Mouse (Mus musculus) embryonic facial prominence, embryonic 12.5 days (tissue): ENCODE results near the gene Arhgef15. TPM values are rescaled to one million over a fixed set of nuclear protein-coding genes. Genes with fewer than 3 reads are reported as not detected.

Experiments
- ATAC-seq: fragments of 200-750 bp; cut with Nextera tagmentation; 2 replicates; pipeline ENCODE4 v1.8.0; 2017; ENCODE audit not compliant: insufficient number of reproducible peaks, insufficient read depth, low FRiP score, low TSS enrichment
- H3K27ac ChIP-seq: fragments of 300-500 bp; sonication (generic); 2 replicates; pipeline ENCODE4 v1.5.1; 2016; ENCODE audit warnings: mild to moderate bottlenecking
- H3K27me3 ChIP-seq: fragments of 300-500 bp; sonication (generic); 2 replicates; pipeline ENCODE4 v1.6.1; 2016; ENCODE audit warnings: mild to moderate bottlenecking, moderate library complexity
- H3K36me3 ChIP-seq: fragments of 300-500 bp; sonication (generic); 2 replicates; pipeline ENCODE4 v1.6.1; 2016; ENCODE audit warnings: mild to moderate bottlenecking
- H3K4me1 ChIP-seq: fragments of 300-500 bp; sonication (generic); 2 replicates; pipeline ENCODE4 v1.6.1; 2016
- H3K4me2 ChIP-seq: fragments of 300-500 bp; sonication (generic); replicated peaks from 2 replicates; pipeline ENCODE4 v1.6.1; 2016; ENCODE audit warnings: mild to moderate bottlenecking, moderate library complexity
- H3K4me3 ChIP-seq: fragments of 300-500 bp; sonication (generic); 2 replicates; pipeline ENCODE4 v1.5.1; 2016; ENCODE audit warnings: mild to moderate bottlenecking
- H3K9ac ChIP-seq: fragments of 300-500 bp; sonication (generic); 2 replicates; pipeline ENCODE4 v1.6.1; 2016; ENCODE audit warnings: mild to moderate bottlenecking, moderate library complexity
- H3K9me3 ChIP-seq: fragments of 300-500 bp; sonication (generic); 2 replicates; pipeline ENCODE4 v1.6.1; 2016; ENCODE audit warnings: mild to moderate bottlenecking, moderate library complexity
- WGBS: fragments of 180-500 bp; shearing (Covaris S2); methylation state at CpG from one replicate; pipeline ENCODE4 v1.1.7; 2016; 5-methylcytosine and 5-hydroxymethylcytosine counted together
- polyA plus RNA-seq: library from polyadenylated mRNA; unstranded; fragments of >200 nt; fragmentation: Nextera tagmentation; extraction: Ambion mirVana; gene quantifications from 2 replicates; pipeline ENCODE4 v1.2.1, GENCODE M21; 2016

Gene Arhgef15
- polyA plus RNA-seq, 1 experiment from 2014 or later, result 8.1 TPM

DNA sequence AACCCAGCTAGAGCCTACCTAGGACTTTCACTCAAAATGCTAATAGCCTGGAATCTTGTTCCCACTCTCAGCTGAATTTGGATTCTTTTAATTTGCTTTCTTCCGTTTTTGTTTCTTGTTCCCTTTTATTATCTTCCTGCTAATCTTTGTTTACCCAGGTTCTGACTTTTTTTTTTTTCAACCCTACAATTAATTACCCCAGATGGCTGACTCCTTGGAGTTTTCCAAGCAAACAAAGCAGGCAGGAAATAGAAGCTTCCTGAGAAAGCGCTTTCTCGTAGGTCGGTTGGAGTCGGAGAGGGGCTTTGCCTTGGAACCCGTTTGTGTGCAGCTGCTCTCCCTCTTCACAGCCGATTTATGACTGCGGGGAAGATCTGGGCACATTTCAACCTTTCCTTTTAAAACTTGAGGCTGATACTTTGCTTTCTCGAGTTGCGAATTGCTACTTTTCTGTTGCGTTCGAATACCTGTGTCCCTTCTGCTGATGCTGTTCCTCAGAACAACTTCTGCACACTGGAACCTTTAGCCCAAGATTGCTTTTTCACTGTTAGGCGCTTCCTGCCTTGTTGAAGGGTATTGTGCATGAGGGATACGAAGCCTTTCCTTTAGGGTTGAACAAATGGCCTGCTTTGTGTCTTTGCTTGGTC, 45.6 kb downstream of the Arhgef15 start:
- Histone ChIP-seq H3K27me3 (no peaks in the 10 kb centered on the region), H3K4me3 (no peak overlapping the region), H3K9ac (no peak overlapping the region), H3K9me3 (no peaks in the 10 kb centered on the region; the same call in 1 of the 2 replicates), H3K4me1 (no peaks in the 10 kb centered on the region), H3K27ac (peak overlapping the region; percentile 55; the same call in 1 of the 2 replicates), H3K4me2 (no peak overlapping the region), H3K36me3 (peaks cover 2% of the 10 kb centered on the region; the same call in 1 of the 2 replicates)
- WGBS, result 47% methylated on average over 14 of the region's 14 CpGs
- ATAC-seq, result no peak

DNA sequence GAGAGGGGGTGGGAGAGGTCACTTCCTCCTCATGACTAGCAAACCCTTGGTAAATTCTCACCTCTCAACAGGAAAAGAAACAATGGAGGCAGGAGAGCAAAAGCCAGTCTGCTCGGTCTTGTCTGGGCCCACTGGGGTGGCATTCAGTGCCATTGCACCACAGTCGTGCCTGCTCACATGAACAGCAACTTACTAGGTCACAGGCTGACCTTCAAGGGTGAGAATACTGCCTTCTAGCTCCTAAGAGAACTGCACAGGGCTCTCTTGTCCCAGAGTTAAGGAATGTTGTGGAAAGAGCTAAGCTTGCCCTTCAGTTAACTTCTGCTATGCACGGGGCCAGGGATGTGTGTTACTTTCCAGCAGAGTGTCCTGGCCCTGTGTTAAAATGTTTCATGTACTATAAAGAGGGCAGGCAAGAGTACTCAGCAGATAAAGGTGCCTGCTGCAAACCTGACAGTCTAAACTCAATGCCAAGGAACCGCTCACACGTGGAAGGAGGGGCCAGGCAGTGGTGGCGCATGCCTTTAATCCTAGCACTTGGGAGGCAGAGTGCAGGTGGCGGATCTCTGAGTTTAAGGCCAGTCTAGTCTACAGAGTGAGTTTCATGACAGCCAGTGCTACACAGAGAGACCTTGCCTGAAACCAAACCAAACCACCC, 48.3 kb downstream of the Arhgef15 start:
- 48% methylated on average over 7 of the region's 7 CpGs for WGBS
- no peak overlapping the region for H3K9ac ChIP-seq
- H3K4me1 ChIP-seq, result no peaks in the 10 kb centered on the region
- H3K4me3 ChIP-seq, result no peak overlapping the region
- peaks cover 28% of the 10 kb centered on the region for H3K36me3 ChIP-seq
- H3K27me3 ChIP-seq, result no peaks in the 10 kb centered on the region
- 0 out of 2 replicates have a peak overlapping the region, but pooled peaks have one; percentile 9 for H3K27ac ChIP-seq
- no peaks in the 10 kb centered on the region; the same call in 1 of the 2 replicates for H3K9me3 ChIP-seq
- no peak overlapping the region for H3K4me2 ChIP-seq
- ATAC-seq, result no peak

DNA sequence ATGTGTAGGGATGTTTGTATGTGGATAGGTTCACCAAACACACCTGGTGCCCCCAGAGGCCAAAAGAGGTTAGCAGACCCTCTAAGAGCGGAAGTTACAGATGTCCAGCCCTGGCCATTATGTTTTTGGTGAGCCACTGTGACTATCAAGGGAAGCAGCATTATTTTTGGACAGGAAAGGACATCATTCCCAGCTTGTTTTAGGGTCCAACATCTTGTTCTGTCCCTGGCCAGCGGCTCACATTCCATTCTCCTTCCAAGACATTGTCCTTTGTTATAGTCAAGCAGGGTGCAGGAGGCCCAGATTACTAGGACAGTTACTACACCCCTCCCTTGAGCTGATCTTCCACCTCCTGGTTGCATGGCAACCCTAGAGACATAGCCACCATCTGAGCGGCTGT, 50.0 kb downstream of the Arhgef15 start:
- Histone ChIP-seq H3K4me2 (no peak overlapping the region), H3K9me3 (no peaks in the 10 kb centered on the region), H3K36me3 (peaks cover 41% of the 10 kb centered on the region), H3K27ac (no peak overlapping the region), H3K4me1 (peaks cover 6% of the 10 kb centered on the region), H3K9ac (no peak overlapping the region), H3K27me3 (no peaks in the 10 kb centered on the region), H3K4me3 (no peak overlapping the region)
- 79% methylated on average over 3 of the region's 3 CpGs for whole genome bisulfite sequencing
- ATAC-seq, result no peak

DNA sequence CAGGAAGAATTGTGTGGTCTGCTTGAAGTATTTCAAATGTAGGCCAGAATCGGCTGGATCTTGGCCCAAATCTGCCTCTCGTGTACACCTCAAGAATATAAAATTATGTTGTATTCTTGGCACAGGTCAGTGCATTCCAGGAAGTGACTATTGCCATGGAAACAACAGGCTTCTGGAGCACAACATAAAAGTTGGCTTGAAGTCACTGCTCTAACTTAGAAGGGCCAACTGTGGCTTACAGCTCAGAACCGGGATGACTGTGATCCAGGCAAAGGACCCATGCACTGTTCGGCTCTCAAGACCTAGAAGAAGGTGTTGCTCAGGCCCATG, 50.9 kb downstream of the Arhgef15 start:
- H3K4me3 ChIP-seq, result no peak overlapping the region
- H3K9me3 ChIP-seq, result no peaks in the 10 kb centered on the region
- peaks cover 6% of the 10 kb centered on the region for H3K4me1 ChIP-seq
- no peak overlapping the region for H3K4me2 ChIP-seq
- H3K9ac ChIP-seq, result no peak overlapping the region
- H3K27ac ChIP-seq, result no peak overlapping the region
- H3K36me3 ChIP-seq, result peaks cover 41% of the 10 kb centered on the region
- 85% methylated on average over 4 of the region's 4 CpGs for WGBS
- no peak for ATAC-seq
- no peaks in the 10 kb centered on the region for H3K27me3 ChIP-seq

DNA sequence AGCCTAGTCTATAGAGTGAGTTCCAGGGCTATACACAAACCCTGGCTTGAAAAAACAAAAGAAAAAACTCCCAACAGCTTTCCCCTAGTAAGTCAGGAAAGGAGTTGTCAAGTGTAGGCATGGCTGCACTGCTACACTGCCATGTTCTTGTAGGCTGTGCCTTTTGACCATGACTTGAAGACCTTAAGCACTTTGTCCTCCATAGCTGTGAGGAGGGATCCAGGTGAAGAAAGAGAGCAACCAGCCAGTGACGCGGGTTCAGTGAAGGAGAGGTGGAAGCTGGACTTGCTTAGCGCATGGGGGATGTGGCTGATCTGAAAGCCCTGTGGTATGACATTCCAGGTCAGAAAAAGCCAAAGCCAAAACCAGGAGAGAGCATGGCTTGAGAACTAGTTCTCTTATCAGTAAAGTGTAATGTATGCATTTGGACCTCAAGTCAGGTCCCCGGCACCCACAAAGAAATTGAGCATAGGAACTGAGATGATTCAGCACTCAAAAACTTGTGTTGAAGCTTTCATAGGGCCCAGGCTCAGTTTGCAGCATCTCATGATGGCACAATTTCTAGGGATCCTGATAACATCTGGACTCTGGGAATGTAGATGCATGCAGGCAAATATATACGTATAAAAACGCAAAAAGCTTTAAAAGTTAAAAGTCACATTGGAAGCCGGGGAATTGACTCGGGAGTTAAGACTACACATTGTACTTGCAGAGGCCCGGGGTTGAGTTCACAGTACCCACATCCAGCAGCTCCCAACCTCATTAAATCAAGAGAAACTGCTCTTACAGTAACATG, 51.4 kb downstream of the Arhgef15 start:
- no peak overlapping the region for H3K4me3 ChIP-seq
- no peaks in the 10 kb centered on the region for H3K9me3 ChIP-seq
- peaks cover 41% of the 10 kb centered on the region for H3K36me3 ChIP-seq
- H3K4me2 ChIP-seq, result no peak overlapping the region
- 91% methylated on average over 9 of the region's 9 CpGs for WGBS
- H3K27me3 ChIP-seq, result no peaks in the 10 kb centered on the region
- H3K4me1 ChIP-seq, result peaks cover 9% of the 10 kb centered on the region
- no peak for ATAC-seq
- H3K27ac ChIP-seq, result no peak overlapping the region
- no peak overlapping the region for H3K9ac ChIP-seq

DNA sequence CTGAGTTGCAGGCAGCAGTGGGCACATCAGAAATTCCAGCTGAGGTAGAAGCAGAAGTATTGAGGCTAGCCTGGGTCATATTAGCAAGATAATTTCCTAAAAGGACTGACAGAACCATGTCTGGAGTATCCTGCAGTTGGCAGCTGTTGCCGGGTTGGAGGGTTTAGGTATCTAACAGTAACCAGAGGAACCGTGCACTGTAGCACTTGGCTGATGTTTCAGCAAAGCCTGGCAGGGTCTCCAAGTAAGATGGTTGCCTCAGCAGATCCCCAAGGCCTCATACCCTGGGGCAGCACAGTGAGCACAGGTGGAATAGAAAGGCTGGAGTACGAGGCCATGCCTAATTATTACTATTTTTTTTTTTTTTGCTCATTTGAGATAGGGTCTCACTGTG, 52.1 kb downstream of the Arhgef15 start:
- 80% methylated on average over 3 of the region's 3 CpGs for WGBS

DNA sequence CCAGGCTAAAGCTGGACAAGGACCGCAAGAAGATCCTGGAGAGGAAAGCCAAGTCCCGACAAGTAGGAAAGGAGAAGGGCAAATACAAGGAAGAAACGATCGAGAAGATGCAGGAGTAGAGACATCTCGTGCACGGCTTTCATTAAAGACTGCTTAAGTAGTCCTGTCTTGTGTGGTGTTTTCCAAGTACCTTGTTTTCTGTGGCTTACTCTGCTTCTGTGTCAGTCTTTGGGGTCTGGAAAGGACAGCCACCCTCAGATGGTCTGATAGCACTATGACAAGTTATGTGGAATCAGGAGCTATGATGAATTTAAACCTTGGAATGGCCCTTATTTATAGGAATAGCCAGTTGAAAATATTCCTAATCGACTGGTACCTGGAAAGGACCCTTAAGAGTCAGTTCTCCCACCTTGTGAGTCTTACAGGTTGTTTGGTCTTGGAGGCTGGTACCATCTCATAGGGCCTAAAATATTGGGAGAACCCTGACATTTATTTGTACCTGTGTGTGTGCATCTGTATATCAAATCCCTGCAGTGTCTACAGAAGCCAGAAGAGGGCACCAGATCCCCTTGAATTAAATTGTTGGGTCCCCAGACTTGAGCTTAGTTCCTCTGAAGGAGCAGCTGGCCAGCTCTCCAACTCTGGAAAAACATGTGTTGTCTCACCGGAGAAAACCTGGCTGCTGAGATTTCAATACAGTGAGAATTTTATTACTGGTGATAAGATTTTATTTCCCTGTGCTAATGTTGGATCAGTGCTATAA, 52.7 kb downstream of the Arhgef15 start:
- no peak overlapping the region for H3K4me3 ChIP-seq
- peaks cover 10% of the 10 kb centered on the region for H3K4me1 ChIP-seq
- no peaks in the 10 kb centered on the region for H3K9me3 ChIP-seq
- no peak for ATAC-seq
- 0 out of 2 replicates have a peak, but pooled peaks cover 2% of the 10 kb centered on the region for H3K27me3 ChIP-seq
- H3K4me2 ChIP-seq, result no peak overlapping the region
- peaks cover 41% of the 10 kb centered on the region for H3K36me3 ChIP-seq
- H3K9ac ChIP-seq, result no peak overlapping the region
- WGBS, result 85% methylated on average over 8 of the region's 8 CpGs
- H3K27ac ChIP-seq, result no peak overlapping the region

More for the DNA sequence above, 52.1 kb downstream of the Arhgef15 start:
- Histone ChIP-seq H3K9me3 (no peaks in the 10 kb centered on the region), H3K27ac (no peak overlapping the region), H3K4me1 (peaks cover 10% of the 10 kb centered on the region), H3K36me3 (peaks cover 41% of the 10 kb centered on the region), H3K27me3 (no peaks in the 10 kb centered on the region), H3K9ac (no peak overlapping the region), H3K4me3 (no peak overlapping the region), H3K4me2 (no peak overlapping the region)
- ATAC-seq, result no peak

DNA sequence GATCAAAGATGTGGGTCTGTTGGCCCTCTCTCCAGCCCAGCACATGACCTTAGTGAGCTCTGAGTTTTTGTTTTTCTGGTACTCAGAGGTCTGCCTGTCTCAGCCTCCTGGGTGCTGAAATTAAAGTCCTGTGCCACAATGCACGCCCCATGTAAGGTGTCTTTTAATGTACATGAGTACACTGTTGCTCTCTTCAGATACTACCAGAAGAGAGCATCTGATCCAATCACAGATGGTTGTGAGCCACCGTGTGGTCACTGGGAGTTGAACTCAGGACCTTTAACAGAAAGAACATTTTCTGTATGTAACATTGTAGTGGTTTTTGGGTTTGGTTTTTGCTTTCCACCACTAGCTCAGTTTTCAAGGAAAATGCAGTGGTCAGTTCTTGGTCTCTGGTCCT, 53.5 kb downstream of the Arhgef15 start:
- Histone ChIP-seq H3K4me3 (no peak overlapping the region), H3K36me3 (peaks cover 41% of the 10 kb centered on the region), H3K9me3 (no peaks in the 10 kb centered on the region), H3K4me1 (peaks cover 10% of the 10 kb centered on the region), H3K27ac (no peak overlapping the region), H3K27me3 (0 out of 2 replicates have a peak, but pooled peaks cover 2% of the 10 kb centered on the region), H3K9ac (no peak overlapping the region), H3K4me2 (no peak overlapping the region)
- ATAC-seq, result no peak
- 91% methylated on average over 2 of the region's 2 CpGs for WGBS

DNA sequence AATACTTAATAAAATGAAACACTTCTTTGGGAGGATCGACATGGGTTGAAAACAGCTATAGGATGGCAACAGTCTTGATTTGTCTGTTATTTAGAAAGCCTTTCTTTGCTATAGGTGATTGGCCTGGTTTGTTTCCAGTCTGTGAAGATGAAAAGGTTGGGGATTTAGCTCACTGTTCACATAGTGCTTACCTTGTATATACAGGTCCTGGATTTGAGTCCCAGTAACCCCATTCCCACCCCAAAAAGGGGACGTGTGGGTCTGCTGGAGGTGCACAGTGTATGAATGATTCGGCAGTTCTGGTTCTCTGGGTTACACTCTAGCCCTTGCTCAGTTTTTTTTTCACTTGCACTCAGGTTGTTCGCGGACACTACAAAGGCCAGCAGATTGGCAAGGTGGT, 54.5 kb downstream of the Arhgef15 start:
- H3K36me3 ChIP-seq, result peaks cover 41% of the 10 kb centered on the region
- no peak for ATAC-seq
- WGBS, result 79% methylated on average over 5 of the region's 5 CpGs

DNA sequence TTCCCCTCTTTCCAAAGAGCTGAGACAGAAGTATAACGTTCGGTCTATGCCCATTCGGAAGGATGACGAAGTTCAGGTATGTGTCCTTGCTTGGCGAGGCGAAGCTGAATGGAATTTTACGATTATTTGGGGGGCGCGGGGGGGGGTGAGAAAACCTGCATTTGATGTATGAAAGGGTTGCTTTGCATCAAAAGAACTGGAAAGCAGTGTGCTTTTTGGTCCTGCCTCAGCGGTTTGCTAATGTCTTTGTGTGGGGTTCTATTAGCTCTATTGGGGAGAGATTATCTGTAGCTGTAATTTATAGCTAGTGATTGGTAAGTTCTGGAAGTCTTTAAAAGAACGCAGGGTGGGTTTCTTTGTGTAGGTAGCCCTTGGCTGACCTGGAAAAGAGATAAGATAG, 54.9 kb downstream of the Arhgef15 start:
- peak overlapping the region; percentile 88 for H3K9ac ChIP-seq
- no peaks in the 10 kb centered on the region for H3K9me3 ChIP-seq
- H3K4me1 ChIP-seq, result peaks cover 10% of the 10 kb centered on the region
- no peak for ATAC-seq
- peaks cover 41% of the 10 kb centered on the region for H3K36me3 ChIP-seq
- peak overlapping the region; percentile 91 for H3K4me3 ChIP-seq
- peak overlapping the region; percentile 59 for H3K4me2 ChIP-seq
- H3K27ac ChIP-seq, result no peak overlapping the region; the same call in 1 of the 2 replicates
- 5% methylated on average over 11 of the region's 11 CpGs for WGBS
- H3K27me3 ChIP-seq, result 0 out of 2 replicates have a peak, but pooled peaks cover 2% of the 10 kb centered on the region

More for the DNA sequence above, 54.5 kb downstream of the Arhgef15 start:
- peak overlapping the region; percentile 88 for H3K9ac ChIP-seq
- H3K27ac ChIP-seq, result no peak overlapping the region; the same call in 1 of the 2 replicates
- no peaks in the 10 kb centered on the region for H3K9me3 ChIP-seq
- peak overlapping the region; percentile 59 for H3K4me2 ChIP-seq
- 0 out of 2 replicates have a peak, but pooled peaks cover 2% of the 10 kb centered on the region for H3K27me3 ChIP-seq
- peaks cover 10% of the 10 kb centered on the region for H3K4me1 ChIP-seq
- peak overlapping the region; percentile 91 for H3K4me3 ChIP-seq

DNA sequence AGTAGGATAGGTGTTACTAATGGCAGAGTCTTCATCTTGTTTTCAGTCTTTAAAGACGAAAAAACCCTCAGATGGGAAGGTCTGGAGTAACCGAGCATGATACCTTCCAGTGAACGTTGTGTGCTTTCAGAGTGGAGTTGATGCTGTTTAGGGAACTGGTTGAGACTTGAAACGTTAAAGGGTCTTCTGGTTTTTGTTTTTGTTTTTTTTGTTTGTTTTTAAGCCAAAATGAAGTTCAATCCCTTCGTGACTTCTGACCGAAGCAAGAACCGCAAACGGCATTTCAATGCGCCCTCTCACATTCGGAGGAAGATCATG, 55.3 kb downstream of the Arhgef15 start:
- Histone ChIP-seq H3K4me2 (peak overlapping the region; percentile 59), H3K4me1 (peaks cover 10% of the 10 kb centered on the region), H3K9me3 (no peaks in the 10 kb centered on the region), H3K27ac (peak overlapping the region; percentile 95), H3K27me3 (0 out of 2 replicates have a peak, but pooled peaks cover 2% of the 10 kb centered on the region), H3K36me3 (peaks cover 41% of the 10 kb centered on the region), H3K9ac (peak overlapping the region; percentile 88), H3K4me3 (peak overlapping the region; percentile 91)
- under 1% methylated on average over 10 of the region's 10 CpGs for WGBS
- ATAC-seq, result no peak
